Mouse (Mus musculus): ENCODE data around the gene Trib3. TPM values are rescaled to one million over a fixed set of nuclear protein-coding genes. Genes with fewer than 3 reads are reported as not detected.

Trib3 gene
- polyA plus RNA-seq (2015; fragmentation: Nextera tagmentation; extraction: Ambion mirVana) = 5.7 and 6.7 TPM in 2 replicates

GRCm38 (mm10) chr2:152343329-152344213 is at the start of gene Trib3:
Gene Trib3 (minus strand): TSS chr2:152344032.
- WGBS = under 1% methylated on average over 46 of the region's 52 CpGs
- no peaks in the 10 kb centered on the region for H3K36me3 ChIP-seq (ENCODE audit: insufficient read depth, low read length)
- peak within 1 kb of the TSS; percentile 81 for H3K27ac ChIP-seq (ENCODE audit: low read length)
- H3K4me1 ChIP-seq (ENCODE audit: insufficient read depth, low read depth, low read length) = 0 out of 2 replicates have a peak, but pooled peaks cover 5% of the 10 kb centered on the region
- DNase-seq (ENCODE audit: low spot score) (peak; percentile 94), ATAC-seq (peak; percentile 92)
- H3K4me3 ChIP-seq (ENCODE audit: low read depth, low read length) = peak within 1 kb of the TSS; percentile 51
- peak within 1 kb of the TSS; percentile 81 for H3K4me2 ChIP-seq (replicated peaks; ENCODE audit: low read depth, low read length)
- no peaks in the 10 kb centered on the region for H3K27me3 ChIP-seq (replicated peaks; ENCODE audit: insufficient read depth, low read length)
- TF ChIP-seq CTCF (IDR thresholded peaks at IDR 0.05) = peak; percentile 91
- TF ChIP-seq EP300 (IDR thresholded peaks at IDR 0.05) = no peak; the same call in 1 of the 2 replicates
- H3K9ac ChIP-seq (replicated peaks; ENCODE audit: low read depth) = peak within 1 kb of the TSS; percentile 51
- H3K9me3 ChIP-seq (ENCODE audit: low read length) = no peaks in the 10 kb centered on the region

DNA sequence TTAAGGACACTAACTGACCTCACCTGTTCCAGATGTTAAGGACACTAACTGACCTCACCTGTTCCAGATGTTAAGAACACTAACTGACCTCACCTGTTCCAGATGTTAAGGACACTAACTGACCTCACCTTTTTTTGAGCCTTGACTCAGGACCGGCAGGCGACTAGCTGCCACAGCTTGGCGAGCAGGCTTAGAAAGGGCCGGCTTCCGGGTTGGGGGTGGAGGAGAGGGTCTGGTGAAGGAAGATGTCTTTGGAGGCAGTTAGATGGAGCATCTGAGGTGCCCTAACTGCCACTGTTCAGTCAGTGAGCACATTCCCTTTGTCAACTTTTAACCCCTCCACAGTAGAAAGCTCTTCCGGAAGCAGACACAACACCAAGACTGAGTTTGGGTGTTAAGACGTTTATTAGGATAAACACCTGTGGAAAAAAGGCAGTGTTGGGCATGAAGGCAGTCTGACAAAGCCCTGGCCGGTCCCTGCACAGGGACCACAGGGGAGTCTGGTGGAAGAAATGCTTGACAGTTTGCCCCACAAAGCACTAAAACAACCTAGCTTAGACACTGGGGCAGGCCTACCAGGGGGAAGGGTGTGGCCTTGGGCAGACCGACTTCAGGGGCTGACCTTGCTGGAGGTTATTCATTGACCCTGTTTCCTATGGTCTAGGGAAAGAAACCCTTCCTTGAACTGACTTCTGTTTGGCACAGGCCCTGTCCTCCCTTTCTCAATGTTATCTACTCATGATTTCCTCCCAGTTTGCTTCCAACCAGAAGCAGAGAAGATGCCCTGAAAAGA is 49.6 kb upstream of the Trib3 start:
- no peak for TF ChIP-seq CTCF (IDR thresholded peaks at IDR 0.05)
- TF ChIP-seq EP300 (IDR thresholded peaks at IDR 0.05) = no peak
- DNase-seq (ENCODE audit: low spot score) (no peak), ATAC-seq (no peak)
- H3K9ac ChIP-seq (replicated peaks; ENCODE audit: low read depth) = no peak overlapping the region
- no peak overlapping the region for H3K4me3 ChIP-seq (ENCODE audit: low read depth, low read length)
- no peaks in the 10 kb centered on the region for H3K9me3 ChIP-seq (ENCODE audit: low read length)
- H3K27ac ChIP-seq (ENCODE audit: low read length) = no peak overlapping the region
- H3K4me2 ChIP-seq (replicated peaks; ENCODE audit: low read depth, low read length) = no peak overlapping the region
- WGBS = 41% methylated on average over 9 of the region's 9 CpGs
- no peaks in the 10 kb centered on the region for H3K36me3 ChIP-seq (ENCODE audit: insufficient read depth, low read length)
- H3K27me3 ChIP-seq (replicated peaks; ENCODE audit: insufficient read depth, low read length) = no peaks in the 10 kb centered on the region
- no peaks in the 10 kb centered on the region for H3K4me1 ChIP-seq (ENCODE audit: insufficient read depth, low read depth, low read length)

- H3K4me2 ChIP-seq (replicated peaks; ENCODE audit: low read depth, low read length) = no peak overlapping the region
- ATAC-seq (no peak), DNase-seq (ENCODE audit: low spot score) (peak; percentile 91)
- no peaks in the 10 kb centered on the region for H3K9me3 ChIP-seq (ENCODE audit: low read length)
- H3K27me3 ChIP-seq (replicated peaks; ENCODE audit: insufficient read depth, low read length) = no peaks in the 10 kb centered on the region
- no peak overlapping the region for H3K9ac ChIP-seq (replicated peaks; ENCODE audit: low read depth)
- no peak overlapping the region for H3K4me3 ChIP-seq (ENCODE audit: low read depth, low read length)
- WGBS = 17% methylated on average over 3 of the region's 3 CpGs
- H3K4me1 ChIP-seq (ENCODE audit: insufficient read depth, low read depth, low read length) = no peaks in the 10 kb centered on the region
- H3K27ac ChIP-seq (ENCODE audit: low read length) = no peak overlapping the region
- TF ChIP-seq EP300 (IDR thresholded peaks at IDR 0.05) (no peak), CTCF (IDR thresholded peaks at IDR 0.05) (peak; percentile 94)
- no peaks in the 10 kb centered on the region for H3K36me3 ChIP-seq (ENCODE audit: insufficient read depth, low read length)
These were observed 49.0 kb upstream of the Trib3 start for GRCm38 (mm10) chr2:152392786-152393185.

GRCm38 (mm10) chr2:152384191-152384590 is 40.4 kb upstream of the Trib3 start:
- no peak for ATAC-seq
- no peak overlapping the region for H3K9ac ChIP-seq (replicated peaks; ENCODE audit: low read depth)
- DNase-seq (ENCODE audit: low spot score) = no peak
- WGBS = 78% methylated on average over 4 of the region's 4 CpGs
- no peaks in the 10 kb centered on the region for H3K9me3 ChIP-seq (ENCODE audit: low read length)
- H3K27ac ChIP-seq (ENCODE audit: low read length) = no peak overlapping the region
- no peaks in the 10 kb centered on the region for H3K36me3 ChIP-seq (ENCODE audit: insufficient read depth, low read length)
- TF ChIP-seq EP300 (IDR thresholded peaks at IDR 0.05) = no peak
- TF ChIP-seq CTCF (IDR thresholded peaks at IDR 0.05) = no peak
- H3K4me3 ChIP-seq (ENCODE audit: low read depth, low read length) = no peak overlapping the region
- no peaks in the 10 kb centered on the region for H3K4me1 ChIP-seq (ENCODE audit: insufficient read depth, low read depth, low read length)
- H3K27me3 ChIP-seq (replicated peaks; ENCODE audit: insufficient read depth, low read length) = no peaks in the 10 kb centered on the region
- H3K4me2 ChIP-seq (replicated peaks; ENCODE audit: low read depth, low read length) = no peak overlapping the region

DNA sequence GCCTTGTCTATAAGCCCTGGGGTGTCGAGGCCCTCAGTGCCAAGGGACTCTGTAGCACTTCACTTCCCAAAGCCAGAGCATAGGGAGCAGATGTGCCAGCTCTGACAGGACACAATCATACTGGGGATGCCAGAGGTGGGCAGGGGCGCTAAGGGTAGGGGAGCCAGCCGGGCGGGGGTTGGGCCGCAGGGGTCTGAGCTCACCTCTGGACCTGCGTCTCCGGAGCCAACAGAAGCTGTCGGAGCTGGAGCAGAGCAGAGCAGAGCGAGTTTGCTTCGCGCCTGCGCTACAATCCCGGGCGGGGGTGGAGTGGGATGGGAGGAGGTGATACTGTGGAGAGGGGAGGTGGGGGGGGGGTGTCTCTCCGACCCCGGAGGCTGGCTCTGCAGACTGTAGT is 32.5 kb upstream of the Trib3 start, which contains the start of gene Nrsn2:
Nrsn2 (minus strand) TSS at position 294 of the 397 bp plus-strand sequence.
- no peak for TF ChIP-seq CTCF (IDR thresholded peaks at IDR 0.05)
- TF ChIP-seq EP300 (IDR thresholded peaks at IDR 0.05) = no peak
- WGBS = 2% methylated on average over 13 of the region's 16 CpGs
- DNase-seq (ENCODE audit: low spot score) = no peak
- Histone ChIP-seq H3K4me1 (ENCODE audit: insufficient read depth, low read depth, low read length) (no peaks in the 10 kb centered on the region), H3K27me3 (replicated peaks; ENCODE audit: insufficient read depth, low read length) (peaks cover 15% of the 10 kb centered on the region; the same call in 1 of the 2 replicates), H3K4me3 (ENCODE audit: low read depth, low read length) (no peak within 1 kb of the TSS), H3K9ac (replicated peaks; ENCODE audit: low read depth) (no peak within 1 kb of the TSS), H3K9me3 (ENCODE audit: low read length) (no peaks in the 10 kb centered on the region), H3K36me3 (ENCODE audit: insufficient read depth, low read length) (no peaks in the 10 kb centered on the region), H3K27ac (ENCODE audit: low read length) (no peak within 1 kb of the TSS), H3K4me2 (replicated peaks; ENCODE audit: low read depth, low read length) (no peak within 1 kb of the TSS)
- ATAC-seq = no peak
